Mouse (Mus musculus) heart, postnatal 25 days (tissue): Measurements from ENCODE around the gene Hif1an. TPM values are rescaled to one million over a fixed set of nuclear protein-coding genes. Genes with fewer than 3 reads are reported as not detected.

Experiments used
- DNase-seq: peaks from one replicate; pipeline ENCODE4 v3.0.0; 2022; ENCODE audit warnings: low spot score
- intact Hi-C: fragments of 180-260 bp; cut with DNase I; formaldehyde crosslinking; loops from one replicate; pipeline ENCODE4 v1.15.1; 2025
- total RNA-seq, 2 experiments: library from RNA; stranded (reverse); gene quantifications; 2 replicates each; pipeline ENCODE4 v1.2.3; 2021

Gene Hif1an
- total RNA-seq, 2 experiments from 2014 or later: 56.5 to 58.9 TPM

- no peak for DNase-seq
- intact Hi-C loops: no loop called here
Measured at GRCm38 (mm10) chr19:44554490-44554860, 8.2 kb upstream of the Hif1an start.

- DNase-seq: peak; percentile 88
- intact Hi-C loops: no loop called here
Measured at GRCm38 (mm10) chr19:44554861-44555590, 7.6 kb upstream of the Hif1an start, which contains the start of gene Ndufb8. Ndufb8 (minus strand) TSS chr19:44555440.

- DNase-seq: no peak
- intact Hi-C loops: no loop called here
Measured at GRCm38 (mm10) chr19:44564006-44564405, 1.4 kb downstream of the Hif1an start.

- intact Hi-C loops: no loop called here
- DNase-seq: no peak
Measured at GRCm38 (mm10) chr19:44567763-44568162, 5.1 kb downstream of the Hif1an start.

- intact Hi-C loops: no loop called here
- DNase-seq: no peak
Measured at GRCm38 (mm10) chr19:44576275-44576674, 13.6 kb downstream of the Hif1an start.

GRCm38 (mm10) chr19:44578038-44578437, 15.4 kb downstream of the Hif1an start:
- no peak for DNase-seq
- intact Hi-C loops: no loop called here

- no peak for DNase-seq
- intact Hi-C loops: loop anchor here (1.0 to 2.0 kb wide), 2 partner anchors 173 to 313 kb away; no protein-coding TSS in a partner anchor
Measured at GRCm38 (mm10) chr19:44582103-44582502, 19.5 kb downstream of the Hif1an start.

GRCm38 (mm10) chr19:44582638-44583309, 20.1 kb downstream of the Hif1an start:
- intact Hi-C loops: loop anchor here (1.0 to 2.0 kb wide), 2 partner anchors 172 to 313 kb away; no protein-coding TSS in a partner anchor

GRCm38 (mm10) chr19:44588036-44588435, 25.4 kb downstream of the Hif1an start:
- no peak for DNase-seq
- intact Hi-C loops: no loop called here

More at GRCm38 (mm10) chr19:44582638-44583309, 20.1 kb downstream of the Hif1an start:
- DNase-seq: peak; percentile 71

GRCm38 (mm10) chr19:44589591-44590223, 27.1 kb downstream of the Hif1an start:
- intact Hi-C loops: no loop called here

GRCm38 (mm10) chr19:44590992-44591391, 28.3 kb downstream of the Hif1an start:
- DNase-seq: no peak
- intact Hi-C loops: no loop called here

More at GRCm38 (mm10) chr19:44589591-44590223, 27.1 kb downstream of the Hif1an start:
- DNase-seq: no peak

GRCm38 (mm10) chr19:44591638-44592037, 29.0 kb downstream of the Hif1an start:
- no peak for DNase-seq
- intact Hi-C loops: no loop called here

GRCm38 (mm10) chr19:44594180-44594579, 31.5 kb downstream of the Hif1an start:
- DNase-seq: no peak
- intact Hi-C loops: no loop called here

GRCm38 (mm10) chr19:44618166-44618565, 55.5 kb downstream of the Hif1an start:
- intact Hi-C loops: no loop called here

More at GRCm38 (mm10) chr19:44618166-44618565, 55.5 kb downstream of the Hif1an start:
- no peak for DNase-seq

Other genes with a start within 250 kb of the Hif1an start
- gene Scd4, start 229.8 kb upstream of the Hif1an start, total RNA-seq: 1 to 10 TPM; 6.5 to 9.2 TPM
- gene Scd1, start 155.0 kb upstream of the Hif1an start, total RNA-seq: 10 to 100 TPM; 34.1 to 67.0 TPM
- not detected for gene Wnt8b, start 69.4 kb upstream of the Hif1an start, total RNA-seq
- 1 to 10 TPM; 6.5 to 6.9 TPM for gene Sec31b, start 17.0 kb upstream of the Hif1an start, total RNA-seq
- not detected for gene Gm20538, start 10.0 kb upstream of the Hif1an start, total RNA-seq
- gene Ndufb8, start 7.4 kb upstream of the Hif1an start, total RNA-seq: 1,000 to 10,000 TPM; 2,025 to 2,150 TPM
- gene Pax2, start 193.2 kb downstream of the Hif1an start, total RNA-seq: not detected